Mouse (Mus musculus) liver, adult 2 months (tissue): Measurements from ENCODE around the gene Gm11037.

Experiments
- CTCF ChIP-seq: fragments of 200-500 bp; IDR thresholded peaks from 2 replicates; pipeline ENCODE4 v1.5.1; 2011; ENCODE audit warnings: low read depth, low read length, control low read depth
- POLR2A ChIP-seq: fragments of 200-500 bp; IDR thresholded peaks from 2 replicates; pipeline ENCODE4 v1.6.1; 2011; ENCODE audit warnings: low read length, control low read depth; ENCODE audit not compliant: insufficient read depth; ENCODE audit errors: extremely low read depth

DNA sequence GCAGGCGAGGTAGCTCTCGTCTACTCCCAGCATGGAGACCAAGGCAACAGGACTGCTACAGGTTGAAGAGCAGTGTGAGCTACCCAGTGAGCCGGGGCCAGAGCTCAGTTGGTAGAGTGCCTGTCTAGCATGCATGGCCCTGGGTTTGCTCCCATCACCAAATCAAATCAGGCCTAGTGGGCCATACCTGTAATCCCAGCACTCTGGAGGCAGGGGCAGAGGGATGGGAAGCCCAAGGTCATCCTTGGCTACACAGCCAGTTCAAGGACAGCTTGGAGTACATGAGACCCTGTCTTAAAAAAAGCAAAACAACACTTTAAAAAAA, 15.9 kb downstream of the Gm11037 start:
- TF ChIP-seq POLR2A = no peak
- TF ChIP-seq CTCF = no peak
